Comparison of ENCODE assay signal across 8 mouse cellular contexts in genomic region chr11:102257514-102257913, GRCm38 (mm10). TPM values are rescaled to one million over a fixed set of nuclear protein-coding genes. Genes with fewer than 3 reads are reported as not detected.
DNase-seq lines count a peak whose midpoint lies in the region; ATAC-seq and TF ChIP-seq lines count a peak whose summit lies in the region.

No protein-coding gene starts in this region.

- no peaks in the 10 kb centered on the region for H3K4me1 ChIP-seq in hindbrain, embryonic 11.5 days (replicated peaks; ENCODE audit: control insufficient read depth, insufficient read depth, low read length)
- no peaks in the 10 kb centered on the region for H3K4me1 ChIP-seq in hindbrain, embryonic 14.5 days (replicated peaks; ENCODE audit: control insufficient read depth, insufficient read depth, low read length)
- H3K4me1 ChIP-seq in MEL (ENCODE audit: control insufficient read depth in 1 of 2, insufficient read depth in 2 of 2, low read length in 2 of 2): peaks cover 8 to 14% of the 10 kb centered on the region in 2 experiments
- H3K4me1 ChIP-seq in forebrain, embryonic 14.5 days (ENCODE audit: control insufficient read depth, insufficient read depth, low read length): no peaks in the 10 kb centered on the region

- TF ChIP-seq EP300 in MEL (IDR thresholded peaks at IDR 0.05; ENCODE audit: low read depth in 1 of 2, low read length in 2 of 2): no peak

- no peak overlapping the region for H3K27ac ChIP-seq in hindbrain, embryonic 11.5 days (ENCODE audit: low read depth, low read length)
- no peak overlapping the region for H3K27ac ChIP-seq in hindbrain, embryonic 14.5 days
- no peak overlapping the region for H3K27ac ChIP-seq in MEL (ENCODE audit: control insufficient read depth, low read depth, low read length)
- H3K27ac ChIP-seq in forebrain, embryonic 14.5 days (ENCODE audit: low read depth, low read length): peak overlapping the region; percentile 21; the same call in 1 of the 2 replicates

- H3K4me3 ChIP-seq in hindbrain, embryonic 11.5 days (ENCODE audit: low read depth, low read length): no peak overlapping the region
- H3K4me3 ChIP-seq in hindbrain, embryonic 14.5 days (replicated peaks; ENCODE audit: low read length): no peak overlapping the region
- no peak overlapping the region for H3K4me3 ChIP-seq in MEL (ENCODE audit: control insufficient read depth in 1 of 2, insufficient read depth in 1 of 2, low read depth in 2 of 2, low read length in 2 of 2)
- H3K4me3 ChIP-seq in forebrain, embryonic 14.5 days (ENCODE audit: low read depth, low read length): no peak overlapping the region

- no peaks in the 10 kb centered on the region for H3K9me3 ChIP-seq in hindbrain, embryonic 11.5 days (ENCODE audit: control insufficient read depth, low read length)
- no peaks in the 10 kb centered on the region for H3K9me3 ChIP-seq in hindbrain, embryonic 14.5 days (ENCODE audit: control insufficient read depth, low read length)
- H3K9me3 ChIP-seq in MEL (replicated peaks; ENCODE audit: insufficient read depth, low read length): no peaks in the 10 kb centered on the region
- H3K9me3 ChIP-seq in forebrain, embryonic 14.5 days (replicated peaks; ENCODE audit: control insufficient read depth, low read length): no peaks in the 10 kb centered on the region

- peak; percentile 43 to 60 (median 51) for TF ChIP-seq CTCF in MEL (IDR thresholded peaks at IDR 0.05 in 2 of 3, conservative IDR thresholded peaks at IDR 0.05 in 1 of 3; ENCODE audit: control insufficient read depth in 1 of 3, insufficient read depth in 1 of 3, low read depth in 2 of 3, low read length in 3 of 3, poor library complexity in 1 of 3, severe bottlenecking in 1 of 3)

- TF ChIP-seq RAD21 in MEL (IDR thresholded peaks at IDR 0.05; ENCODE audit: low read depth, low read length): no peak

- WGBS in hindbrain, embryonic 11.5 days: 35% methylated on average over 9 of the region's 9 CpGs
- WGBS in hindbrain, embryonic 14.5 days: 44% methylated on average over 9 of the region's 9 CpGs
- WGBS in forebrain, embryonic 14.5 days: 24% methylated on average over 9 of the region's 9 CpGs

- H3K79me2 ChIP-seq in MEL (ENCODE audit: control insufficient read depth, insufficient read depth, low read length, poor library complexity): no peaks in the 10 kb centered on the region

- TF ChIP-seq POLR2A in MEL (IDR thresholded peaks at IDR 0.05; ENCODE audit: control insufficient read depth in 1 of 2, insufficient read depth in 1 of 2, low read depth in 1 of 2, low read length in 2 of 2, poor library complexity in 1 of 2): no peak

- H3K27me3 ChIP-seq in hindbrain, embryonic 11.5 days (ENCODE audit: control insufficient read depth, insufficient read depth, low read length): no peaks in the 10 kb centered on the region
- no peaks in the 10 kb centered on the region for H3K27me3 ChIP-seq in hindbrain, embryonic 14.5 days (ENCODE audit: control insufficient read depth, insufficient read depth, low read length)
- H3K27me3 ChIP-seq in MEL (ENCODE audit: control insufficient read depth in 1 of 2, insufficient read depth in 2 of 2, low read length in 2 of 2): no peaks in the 10 kb centered on the region
- H3K27me3 ChIP-seq in forebrain, embryonic 14.5 days (replicated peaks; ENCODE audit: control insufficient read depth, insufficient read depth, low read length): no peaks in the 10 kb centered on the region

- DNase-seq in hindbrain, embryonic 11.5 days (ENCODE audit: low spot score): peak; percentile 61
- DNase-seq in hindbrain, embryonic 14.5 days (ENCODE audit: low spot score): no peak
- peak; percentile 26 for DNase-seq in 3T3-L1 (ENCODE audit: low read depth, low spot score)
- peak; percentile 62 for DNase-seq in MEL (ENCODE audit: low read depth, low spot score)
- peak; percentile 43 for DNase-seq in forebrain, embryonic 14.5 days (ENCODE audit: low spot score)
- DNase-seq in natural killer cell, adult 2 months (ENCODE audit: low spot score in 2 of 2): no peak
- no peak for DNase-seq in ovary, postnatal 36 days (ENCODE audit: low spot score)
- no peak for DNase-seq in adrenal gland, adult 2 months

- H3K36me3 ChIP-seq in hindbrain, embryonic 11.5 days (ENCODE audit: control insufficient read depth, insufficient read depth, low read length): no peaks in the 10 kb centered on the region; the same call in 1 of the 2 replicates
- no peaks in the 10 kb centered on the region for H3K36me3 ChIP-seq in hindbrain, embryonic 14.5 days (replicated peaks; ENCODE audit: control insufficient read depth, insufficient read depth)
- H3K36me3 ChIP-seq in MEL (ENCODE audit: control insufficient read depth in 1 of 2, insufficient read depth in 2 of 2, low read length in 2 of 2): peaks cover 0 to 11% of the 10 kb centered on the region in 2 experiments; a peak in 3 of 4 replicates
- peaks cover 20% of the 10 kb centered on the region for H3K36me3 ChIP-seq in forebrain, embryonic 14.5 days (ENCODE audit: control insufficient read depth, insufficient read depth, low read length)

- no peak overlapping the region for H3K9ac ChIP-seq in hindbrain, embryonic 11.5 days (ENCODE audit: low read depth, low read length)
- H3K9ac ChIP-seq in hindbrain, embryonic 14.5 days: no peak overlapping the region
- H3K9ac ChIP-seq in MEL (ENCODE audit: control insufficient read depth, low read depth, low read length, poor library complexity, severe bottlenecking): no peak overlapping the region
- H3K9ac ChIP-seq in forebrain, embryonic 14.5 days (ENCODE audit: low read length): no peak overlapping the region; the same call in 1 of the 2 replicates

- ATAC-seq in hindbrain, embryonic 11.5 days (ENCODE audit: low FRiP score): no peak
- no peak for ATAC-seq in hindbrain, embryonic 14.5 days (ENCODE audit: low FRiP score)
- ATAC-seq in forebrain, embryonic 14.5 days: no peak; the same call in 1 of the 2 replicates

- no peak overlapping the region for H3K4me2 ChIP-seq in hindbrain, embryonic 11.5 days (replicated peaks; ENCODE audit: low read depth, low read length)
- no peak overlapping the region for H3K4me2 ChIP-seq in hindbrain, embryonic 14.5 days (replicated peaks)
- H3K4me2 ChIP-seq in forebrain, embryonic 14.5 days (ENCODE audit: low read length): no peak overlapping the region

TF ChIP-seq in MEL, 35 proteins besides CTCF, POLR2A, EP300 and RAD21 (continues in another document):
- TF ChIP-seq MYC (IDR thresholded peaks at IDR 0.05; ENCODE audit: low read depth, low read length) (no peak), SMC3 (IDR thresholded peaks at IDR 0.05; ENCODE audit: low read depth, low read length) (peak; percentile 11; the same call in 1 of the 2 replicates)

RNA-seq across cellular contexts. Expression of gene BC030867, which starts 8.8 kb away (rescaled TPM):
- polyA plus RNA-seq in hindbrain, embryonic 11.5 days (2014; fragmentation: Nextera tagmentation; extraction: Ambion mirVana): 13.2 and 14.0 TPM in 2 replicates
- 1.8 and 2.9 TPM in 2 replicates for polyA plus RNA-seq in hindbrain, embryonic 14.5 days (2014; fragmentation: Nextera tagmentation; extraction: Ambion mirVana)
- total RNA-seq in MEL (2012; rRNA removed): 19.5 and 20.0 TPM in 2 replicates
- polyA plus RNA-seq in MEL (2012; ENCODE audit: insufficient read depth in 1 of 2, insufficient read length in 2 of 2, low read depth in 1 of 2, low replicate concordance in 2 of 2, missing spikeins in 1 of 2): 10 to 100 TPM; 36.2 to 51.7 TPM
- polyA plus RNA-seq in forebrain, embryonic 14.5 days (2014; fragmentation: Nextera tagmentation; extraction: Ambion mirVana): 6.1 and 6.3 TPM in 2 replicates
- under 1 TPM; 0.35 to 0.93 TPM for total RNA-seq in adrenal gland, adult 2 months (2021)
- polyA plus RNA-seq in adrenal gland, adult 2 months (2012; rRNA removed): 1.2 and 1.6 TPM in 2 replicates

RNA-seq across cellular contexts. Expression of gene Asb16, which starts 11.0 kb away (rescaled TPM):
- polyA plus RNA-seq in hindbrain, embryonic 11.5 days (2014; fragmentation: Nextera tagmentation; extraction: Ambion mirVana): 0.06 and 0.08 TPM in 2 replicates
- polyA plus RNA-seq in hindbrain, embryonic 14.5 days (2014; fragmentation: Nextera tagmentation; extraction: Ambion mirVana): 0.07 and 0.18 TPM in 2 replicates
- 3.9 and 4.4 TPM in 2 replicates for total RNA-seq in MEL (2012; rRNA removed)
- 1 to 10 TPM in 1 of 2 experiments, not detected in 1; 8.5 TPM for polyA plus RNA-seq in MEL (2012; ENCODE audit: insufficient read depth in 1 of 2, insufficient read length in 2 of 2, low read depth in 1 of 2, low replicate concordance in 2 of 2, missing spikeins in 1 of 2)
- polyA plus RNA-seq in forebrain, embryonic 14.5 days (2014; fragmentation: Nextera tagmentation; extraction: Ambion mirVana): not detected in 2 replicates
- total RNA-seq in adrenal gland, adult 2 months (2021): under 1 TPM; 0.12 to 0.45 TPM
- polyA plus RNA-seq in adrenal gland, adult 2 months (2012; rRNA removed): 0.75 and 0.95 TPM in 2 replicates

RNA-seq across cellular contexts. Expression of gene Tmub2, which starts 27.2 kb away (rescaled TPM):
- polyA plus RNA-seq in hindbrain, embryonic 11.5 days (2014; fragmentation: Nextera tagmentation; extraction: Ambion mirVana): 64.0 and 65.2 TPM in 2 replicates
- 74.3 and 77.8 TPM in 2 replicates for polyA plus RNA-seq in hindbrain, embryonic 14.5 days (2014; fragmentation: Nextera tagmentation; extraction: Ambion mirVana)
- total RNA-seq in MEL (2012; rRNA removed): 27.0 and 29.3 TPM in 2 replicates
- polyA plus RNA-seq in MEL (2012; ENCODE audit: insufficient read depth in 1 of 2, insufficient read length in 2 of 2, low read depth in 1 of 2, low replicate concordance in 2 of 2, missing spikeins in 1 of 2): 10 to 100 TPM in 1 of 2 experiments, not detected in 1; 40.5 TPM
- 74.4 and 75.3 TPM in 2 replicates for polyA plus RNA-seq in forebrain, embryonic 14.5 days (2014; fragmentation: Nextera tagmentation; extraction: Ambion mirVana)
- 10 to 100 TPM; 57.2 to 59.4 TPM for total RNA-seq in adrenal gland, adult 2 months (2021)
- polyA plus RNA-seq in adrenal gland, adult 2 months (2012; rRNA removed): 55.8 and 58.9 TPM in 2 replicates

RNA-seq across cellular contexts. Expression of gene Hdac5, which starts 27.5 kb away (rescaled TPM):
- 32.2 and 36.6 TPM in 2 replicates for polyA plus RNA-seq in hindbrain, embryonic 11.5 days (2014; fragmentation: Nextera tagmentation; extraction: Ambion mirVana)
- 40.7 and 50.8 TPM in 2 replicates for polyA plus RNA-seq in hindbrain, embryonic 14.5 days (2014; fragmentation: Nextera tagmentation; extraction: Ambion mirVana)
- 9.1 and 10.4 TPM in 2 replicates for total RNA-seq in MEL (2012; rRNA removed)
- polyA plus RNA-seq in MEL (2012; ENCODE audit: insufficient read depth in 1 of 2, insufficient read length in 2 of 2, low read depth in 1 of 2, low replicate concordance in 2 of 2, missing spikeins in 1 of 2): 10 to 100 TPM in 1 of 2 experiments, not detected in 1; 29.3 TPM
- polyA plus RNA-seq in forebrain, embryonic 14.5 days (2014; fragmentation: Nextera tagmentation; extraction: Ambion mirVana): 38.9 and 60.6 TPM in 2 replicates
- total RNA-seq in adrenal gland, adult 2 months (2021): 100 to 1,000 TPM in 1 of 2 experiments, 10 to 100 TPM in 1; 67.8 to 127 TPM
- 99.3 and 131 TPM in 2 replicates for polyA plus RNA-seq in adrenal gland, adult 2 months (2012; rRNA removed)

RNA-seq across cellular contexts. Expression of gene Atxn7l3, which starts 38.9 kb away (rescaled TPM):
- polyA plus RNA-seq in hindbrain, embryonic 11.5 days (2014; fragmentation: Nextera tagmentation; extraction: Ambion mirVana): 17.5 and 22.0 TPM in 2 replicates
- polyA plus RNA-seq in hindbrain, embryonic 14.5 days (2014; fragmentation: Nextera tagmentation; extraction: Ambion mirVana): 37.3 and 37.5 TPM in 2 replicates
- 40.5 and 46.7 TPM in 2 replicates for total RNA-seq in MEL (2012; rRNA removed)
- 10 to 100 TPM; 39.4 to 53.0 TPM for polyA plus RNA-seq in MEL (2012; ENCODE audit: insufficient read depth in 1 of 2, insufficient read length in 2 of 2, low read depth in 1 of 2, low replicate concordance in 2 of 2, missing spikeins in 1 of 2)
- polyA plus RNA-seq in forebrain, embryonic 14.5 days (2014; fragmentation: Nextera tagmentation; extraction: Ambion mirVana): 25.2 and 28.7 TPM in 2 replicates
- 10 to 100 TPM; 44.2 to 45.1 TPM for total RNA-seq in adrenal gland, adult 2 months (2021)
- polyA plus RNA-seq in adrenal gland, adult 2 months (2012; rRNA removed): 43.2 and 46.5 TPM in 2 replicates

Comparison
In these comparisons a context has a peak if more than half of its experiments do, and no peak if none do; other contexts are left out.
1. DNase-seq: peak in hindbrain, embryonic 11.5 days (single experiment), 3T3-L1 (single experiment), MEL (single experiment) and forebrain, embryonic 14.5 days (single experiment); none in hindbrain, embryonic 14.5 days (single experiment), natural killer cell, adult 2 months (0 of 2), ovary, postnatal 36 days (single experiment) and adrenal gland, adult 2 months (single experiment).